Mouse (Mus musculus) left cerebral cortex, postnatal 36 days (tissue): ENCODE results near the gene Pxn. TPM values are rescaled to one million over a fixed set of nuclear protein-coding genes. Genes with fewer than 3 reads are reported as not detected.
"Not testable (repeated sequence)": the region's sequence is repeated elsewhere in the genome, so short reads cannot be mapped to it uniquely, and the experiment has no call there.

ENCODE experiments used
- DNase-seq, 2 experiments: peaks; one replicate each; pipeline ENCODE4 v3.0.0; 2021 to 2022; ENCODE audit warnings: low spot score in 2 of 2, mixed read lengths in 1 of 2
- intact Hi-C: fragments of 180-260 bp; cut with DNase I; formaldehyde crosslinking; loops from one replicate; pipeline ENCODE4 v1.15.1; 2025
- total RNA-seq, 2 experiments: library from RNA; stranded (reverse); gene quantifications; 2 replicates each; pipeline ENCODE4 v1.2.3; 2021

Gene Pxn
- total RNA-seq, 2 experiments from 2014 or later = 15.1 to 24.7 TPM

- DNase-seq = no peak
- intact Hi-C loops = no loop called here
Observed at GRCm38 (mm10) chr5:115568681-115569080, 62.2 kb downstream of the Pxn start.

- intact Hi-C loops = no loop called here
- no peak for DNase-seq
Observed at GRCm38 (mm10) chr5:115569308-115569707, 62.8 kb downstream of the Pxn start.

- no peak for DNase-seq
- intact Hi-C loops = loop anchor here (10.0 kb wide), 1 partner anchor 165 kb away; the partner anchor contains the start of gene Bicdl1
Observed at GRCm38 (mm10) chr5:115569721-115570120, 63.2 kb downstream of the Pxn start.

- DNase-seq = peak; percentile 65 to 76
- intact Hi-C loops = loop anchor here (10.0 kb wide), 1 partner anchor 164 kb away; the partner anchor contains the start of gene Bicdl1
Observed at GRCm38 (mm10) chr5:115571086-115571485, 64.6 kb downstream of the Pxn start.

- DNase-seq = peak; percentile 37 to 41
- intact Hi-C loops = loop anchor here (10.0 kb wide), 1 partner anchor 162 kb away; the partner anchor contains the start of gene Bicdl1
Observed at GRCm38 (mm10) chr5:115572679-115573535, 66.4 kb downstream of the Pxn start.

GRCm38 (mm10) chr5:115574992-115575391 is 68.5 kb downstream of the Pxn start:
- DNase-seq = no peak
- intact Hi-C loops = loop anchor here (10.0 kb wide), 1 partner anchor 160 kb away; the partner anchor contains the start of gene Bicdl1

DNA sequence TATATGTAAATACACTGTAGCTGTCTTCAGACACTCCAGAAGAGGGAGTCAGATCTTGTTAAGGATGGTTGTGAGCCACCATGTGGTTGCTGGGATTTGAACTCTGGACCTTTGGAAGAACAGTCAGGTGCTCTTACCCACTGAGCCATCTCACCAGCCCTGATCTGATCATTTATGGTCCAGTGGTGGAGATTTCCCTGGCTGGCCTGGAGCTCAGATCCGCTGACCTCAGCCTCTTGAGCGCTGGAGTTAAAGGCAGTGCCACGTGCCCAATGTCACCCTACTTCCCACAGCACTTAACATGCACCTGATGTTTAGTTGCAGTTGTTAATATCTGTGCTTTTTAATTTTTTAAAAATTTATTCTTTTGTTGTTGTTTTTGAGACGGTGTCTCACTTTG is 71.2 kb downstream of the Pxn start:
- intact Hi-C loops = loop anchor here (10.0 kb wide), 1 partner anchor 157 kb away; the partner anchor contains the start of gene Bicdl1
- DNase-seq = not testable (repeated sequence)

- intact Hi-C loops = loop anchor here (10.0 kb wide), 1 partner anchor 156 kb away; the partner anchor contains the start of gene Bicdl1
- DNase-seq = no peak
Observed at GRCm38 (mm10) chr5:115578922-115579321, 72.4 kb downstream of the Pxn start.

DNA sequence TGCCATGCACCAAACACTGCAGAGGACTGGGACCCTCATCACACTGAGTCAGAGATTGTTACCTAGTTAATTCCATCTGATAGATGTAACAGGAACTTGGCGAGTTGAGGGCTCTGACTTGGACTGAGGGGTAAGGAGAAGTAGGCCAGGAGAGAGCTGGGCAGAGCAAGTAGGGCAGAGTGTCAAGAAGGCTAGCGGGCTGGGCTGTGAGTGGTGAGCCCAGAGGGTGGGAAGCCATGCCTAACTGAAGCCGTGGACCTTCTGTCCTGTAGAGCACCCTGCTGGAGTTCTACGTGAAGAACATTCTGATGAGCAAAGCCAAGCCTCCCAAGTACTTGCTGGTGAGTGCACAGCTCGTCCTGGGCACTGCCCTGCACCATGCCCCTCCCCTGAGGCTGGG is 72.9 kb downstream of the Pxn start:
- intact Hi-C loops = loop anchor here (10.0 kb wide), 1 partner anchor 155 kb away; the partner anchor contains the start of gene Bicdl1
- no peak for DNase-seq

DNA sequence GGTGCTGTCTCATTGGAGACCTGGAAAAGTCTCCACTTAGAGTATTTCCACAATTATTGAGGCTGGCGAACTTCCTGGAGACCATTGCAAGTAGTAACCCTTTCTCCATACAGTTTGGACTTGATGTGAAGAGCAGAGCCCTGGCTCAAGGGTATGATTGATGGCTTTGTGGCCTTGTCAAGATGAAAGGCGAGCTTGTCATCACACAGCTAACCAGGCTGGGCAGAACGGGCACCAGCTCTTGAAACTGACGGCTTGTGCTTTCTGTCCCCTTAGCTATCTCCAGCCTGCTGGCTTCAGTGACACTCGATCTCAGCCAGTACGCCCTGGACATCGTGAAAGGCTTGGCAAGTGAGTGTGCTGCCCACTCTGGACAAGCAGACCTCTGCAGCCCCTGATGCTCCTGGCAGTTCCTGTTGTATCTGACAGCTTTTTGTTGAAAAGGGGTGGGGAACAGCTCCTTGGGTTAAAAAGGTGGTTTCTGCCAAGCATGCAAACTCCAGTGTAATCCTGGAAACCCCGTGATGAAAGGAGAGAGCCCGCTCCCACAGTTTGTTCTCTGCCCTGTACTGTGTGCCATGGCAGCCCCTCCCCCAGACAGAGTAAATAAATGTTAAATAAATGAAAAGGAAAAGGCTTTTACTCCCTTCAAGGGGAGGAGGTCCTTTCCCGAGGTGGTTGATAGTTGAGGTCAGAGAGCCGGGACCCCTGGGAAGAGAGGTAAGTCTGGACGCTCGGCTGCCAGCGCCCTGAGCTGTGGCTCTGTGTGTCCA is 73.9 kb downstream of the Pxn start:
- no peak for DNase-seq
- intact Hi-C loops = no loop called here

DNA sequence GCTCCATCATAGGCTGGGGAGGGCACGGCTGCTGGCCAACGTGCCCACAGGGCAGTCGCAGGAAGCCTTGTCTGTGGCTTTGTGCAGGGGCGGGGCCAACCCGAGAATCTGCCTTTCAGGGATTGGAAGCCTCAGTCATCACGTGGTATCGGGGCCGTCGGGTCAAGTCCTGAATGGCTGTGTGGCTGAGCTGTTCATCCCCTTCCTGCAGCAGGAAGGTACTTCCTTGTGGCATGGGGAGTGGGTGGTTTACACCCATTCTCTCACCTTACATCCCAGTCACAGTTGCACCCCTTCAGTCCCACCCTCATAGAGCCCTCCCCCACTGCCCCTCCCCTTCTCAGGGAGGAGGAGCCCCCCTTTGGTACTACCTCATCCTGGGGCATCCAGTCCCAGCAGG is 75.2 kb downstream of the Pxn start:
- DNase-seq = no peak
- intact Hi-C loops = no loop called here

DNA sequence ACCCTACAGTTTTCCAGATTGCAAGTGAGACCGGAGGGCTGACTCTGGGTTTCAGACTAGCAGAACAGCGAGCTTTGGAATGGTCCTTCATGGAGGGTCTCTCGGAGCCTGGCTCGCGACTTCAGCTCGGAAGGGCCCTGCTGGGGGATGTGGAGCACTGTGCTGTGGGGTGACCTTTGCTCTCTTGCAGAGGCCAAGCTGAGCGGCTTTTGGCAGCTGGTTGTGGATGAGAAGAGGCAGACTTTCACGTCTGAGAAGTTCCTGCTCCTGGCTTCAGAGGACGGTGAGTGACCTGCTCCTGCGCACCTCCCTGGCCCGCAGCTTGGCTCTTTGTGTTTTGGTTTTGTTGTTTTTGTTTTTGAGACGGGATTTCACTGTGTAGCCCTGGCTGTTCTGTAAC is 79.1 kb downstream of the Pxn start:
- intact Hi-C loops = no loop called here
- no peak for DNase-seq

- DNase-seq = no peak
- intact Hi-C loops = no loop called here
Observed at GRCm38 (mm10) chr5:115586166-115586565, 79.7 kb downstream of the Pxn start.

DNA sequence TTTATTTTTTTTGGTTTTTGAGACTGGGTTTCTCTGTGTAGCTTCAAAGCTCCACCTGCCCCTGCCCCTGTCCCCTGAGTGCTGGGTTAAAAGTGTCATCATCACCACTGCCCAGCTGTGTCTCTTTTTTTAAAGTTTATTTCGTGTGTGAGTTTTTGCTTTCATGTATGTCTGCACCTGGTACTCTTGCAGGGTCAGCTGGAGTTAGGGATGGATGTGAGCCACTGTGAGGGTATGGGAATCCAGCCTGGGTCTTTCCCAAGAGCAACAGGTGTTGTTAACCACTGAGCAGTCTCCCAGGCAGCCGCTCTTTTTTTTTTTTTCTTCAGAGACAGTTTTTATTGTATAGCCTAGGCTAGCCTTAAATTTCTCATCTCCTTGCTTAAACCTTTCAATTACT is 80.3 kb downstream of the Pxn start:
- no peak for DNase-seq
- intact Hi-C loops = no loop called here

DNA sequence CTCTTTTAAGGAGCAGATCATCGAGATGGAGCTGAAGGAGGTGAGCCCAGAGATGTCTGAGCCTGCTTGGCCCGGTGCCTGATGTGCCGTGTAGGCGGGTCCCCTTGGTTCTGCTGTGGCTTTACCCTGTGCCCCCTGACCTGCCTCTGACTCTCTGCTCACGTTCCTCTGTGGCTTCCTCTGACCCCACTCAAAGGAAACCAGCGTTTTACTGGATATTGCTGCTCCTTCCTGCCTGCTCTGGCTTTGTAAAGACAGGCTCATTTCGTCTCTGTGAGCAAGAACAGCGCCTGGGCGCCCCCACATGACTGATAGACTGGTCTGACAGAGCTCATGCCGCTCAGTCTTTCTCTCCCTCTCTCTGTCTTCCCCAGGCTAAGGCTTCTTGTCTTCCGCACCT is 84.6 kb downstream of the Pxn start:
- intact Hi-C loops = no loop called here
- no peak for DNase-seq

DNA sequence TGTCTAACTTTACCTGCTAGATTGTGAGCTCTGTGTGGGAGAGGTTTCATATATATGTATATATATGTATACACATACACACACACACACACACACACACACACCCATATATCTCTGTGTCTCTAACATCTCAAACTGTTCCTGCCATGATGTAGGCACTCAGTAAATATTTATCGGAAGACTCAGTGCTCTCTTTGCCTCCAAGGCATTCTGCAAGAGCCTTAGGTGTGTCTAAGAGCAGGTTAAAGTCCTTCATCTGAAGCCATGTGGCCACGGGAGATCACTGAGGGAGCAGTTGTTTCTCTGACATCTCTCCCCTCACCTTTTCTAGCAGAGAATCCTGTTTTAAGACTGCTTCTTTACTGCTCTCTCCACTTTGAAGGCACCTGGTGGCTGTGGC is 85.0 kb downstream of the Pxn start:
- DNase-seq = no peak
- intact Hi-C loops = no loop called here

GRCm38 (mm10) chr5:115603561-115603960 is 97.1 kb downstream of the Pxn start:
- DNase-seq = no peak
- intact Hi-C loops = no loop called here
